Mouse (Mus musculus): Measurements from ENCODE around the gene A830018L16Rik. TPM values are rescaled to one million over a fixed set of nuclear protein-coding genes. Genes with fewer than 3 reads are reported as not detected.

Gene A830018L16Rik
- not detected for polyA plus RNA-seq (2014; fragmentation: Illumina TruSeq; extraction: RNeasy Lipid Tissue Mini Kit (QIAGEN cat#74804); ENCODE audit: low read depth, low replicate concordance)

GRCm38 (mm10) chr1:11413894-11414556 lies at the start of gene A830018L16Rik:
Gene A830018L16Rik (plus strand): TSS chr1:11414105.

